Mouse (Mus musculus): ENCODE data around the gene H2al1k. TPM values are rescaled to one million over a fixed set of nuclear protein-coding genes. Genes with fewer than 3 reads are reported as not detected.

The H2al1k gene
- polyA plus RNA-seq, 1 experiment, result not detected

Other genes with a start within 250 kb of the H2al1k start
- gene 4930402K13Rik, start 246.1 kb upstream of the H2al1k start, polyA plus RNA-seq (2012; rRNA removed), result not detected in 2 replicates
- gene Lancl3, start 150.7 kb upstream of the H2al1k start, polyA plus RNA-seq (2012; rRNA removed), result 0.15 and 0.34 TPM in 2 replicates
- gene Gm14862, start 93.7 kb upstream of the H2al1k start, polyA plus RNA-seq (2012; rRNA removed), result 0.09 TPM in 1 of 2 replicates, not detected in the other
- 2.2 and 3.6 TPM in 2 replicates for gene Xk, start 77.9 kb upstream of the H2al1k start, polyA plus RNA-seq (2012; rRNA removed)
- 0.37 and 0.93 TPM in 2 replicates for gene H2al1m, start 66.9 kb upstream of the H2al1k start, polyA plus RNA-seq (2012; rRNA removed)
- gene Cybb, start 137.1 kb downstream of the H2al1k start, polyA plus RNA-seq (2012; rRNA removed), result 10.2 and 11.8 TPM in 2 replicates
- not detected in 2 replicates for gene H2al1o, start 221.8 kb downstream of the H2al1k start, polyA plus RNA-seq (2012; rRNA removed)